Mouse (Mus musculus): Measurements from ENCODE around the gene Slc35a1. TPM values are rescaled to one million over a fixed set of nuclear protein-coding genes. Genes with fewer than 3 reads are reported as not detected.

Gene Slc35a1
- polyA plus RNA-seq, 1 experiment, result 41.4 TPM

GRCm38 (mm10) chr4:34659012-34659411 is 28.2 kb downstream of the Slc35a1 start:
- Histone ChIP-seq H3K4me3 (ENCODE audit: insufficient read depth, low read length) (no peak overlapping the region), H3K27ac (ENCODE audit: insufficient read depth, low read length) (no peak overlapping the region), H3K4me1 (ENCODE audit: control insufficient read depth, insufficient read depth, low read length) (no peaks in the 10 kb centered on the region)
- TF ChIP-seq POLR2A (IDR thresholded peaks at IDR 0.05; ENCODE audit: low read depth, low read length) (no peak), CTCF (IDR thresholded peaks at IDR 0.05; ENCODE audit: borderline replicate concordance, insufficient read depth, low read length) (no peak)

DNA sequence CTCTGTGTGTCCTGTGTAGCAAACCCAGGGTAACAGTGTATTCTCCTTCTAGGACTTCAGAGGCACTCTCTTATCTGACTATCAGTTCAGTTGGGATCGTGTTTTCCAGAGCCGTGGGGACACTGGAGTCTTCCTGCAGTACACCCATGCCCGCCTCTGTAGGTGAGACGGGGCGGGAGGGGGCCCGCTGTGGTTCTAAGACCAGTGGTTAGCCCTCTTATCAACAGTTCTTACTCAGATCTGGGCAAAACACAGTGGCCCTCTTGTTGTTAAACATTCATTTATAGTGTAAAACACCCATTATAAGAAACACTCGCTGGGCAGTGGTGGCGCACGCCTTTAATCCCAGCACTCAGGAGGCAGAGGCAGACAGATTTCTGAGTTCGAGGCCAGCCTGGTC is 31.1 kb downstream of the Slc35a1 start:
- no peak overlapping the region for H3K4me3 ChIP-seq (ENCODE audit: insufficient read depth, low read length)
- no peaks in the 10 kb centered on the region for H3K4me1 ChIP-seq (ENCODE audit: control insufficient read depth, insufficient read depth, low read length)
- no peak overlapping the region for H3K27ac ChIP-seq (ENCODE audit: insufficient read depth, low read length)
- TF ChIP-seq POLR2A (IDR thresholded peaks at IDR 0.05; ENCODE audit: low read depth, low read length) (no peak), CTCF (IDR thresholded peaks at IDR 0.05; ENCODE audit: borderline replicate concordance, insufficient read depth, low read length) (no peak)

DNA sequence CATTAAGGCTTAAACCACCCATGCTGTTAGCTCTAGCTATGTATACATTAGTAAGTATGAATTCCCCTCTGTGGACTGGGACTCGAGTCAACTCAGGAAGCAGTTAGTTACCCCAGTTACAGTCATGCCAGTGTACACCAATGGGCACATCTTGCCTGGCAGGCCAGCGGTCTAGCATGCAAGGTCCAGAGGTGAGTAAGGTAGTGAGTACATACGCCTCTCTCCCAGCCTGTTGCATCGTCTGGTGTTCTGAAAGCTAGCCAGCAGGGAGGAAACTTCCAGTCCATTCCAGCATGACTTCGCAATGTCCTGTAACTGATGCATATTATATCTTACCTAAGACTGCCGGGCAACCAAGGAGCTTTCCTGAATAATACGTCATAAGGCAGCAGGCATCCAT is 34.1 kb downstream of the Slc35a1 start:
- TF ChIP-seq POLR2A (IDR thresholded peaks at IDR 0.05; ENCODE audit: low read depth, low read length) (no peak), CTCF (IDR thresholded peaks at IDR 0.05; ENCODE audit: borderline replicate concordance, insufficient read depth, low read length) (no peak)
- H3K4me1 ChIP-seq (ENCODE audit: control insufficient read depth, insufficient read depth, low read length), result no peaks in the 10 kb centered on the region
- H3K4me3 ChIP-seq (ENCODE audit: insufficient read depth, low read length), result no peak overlapping the region
- no peak overlapping the region for H3K27ac ChIP-seq (ENCODE audit: insufficient read depth, low read length)

DNA sequence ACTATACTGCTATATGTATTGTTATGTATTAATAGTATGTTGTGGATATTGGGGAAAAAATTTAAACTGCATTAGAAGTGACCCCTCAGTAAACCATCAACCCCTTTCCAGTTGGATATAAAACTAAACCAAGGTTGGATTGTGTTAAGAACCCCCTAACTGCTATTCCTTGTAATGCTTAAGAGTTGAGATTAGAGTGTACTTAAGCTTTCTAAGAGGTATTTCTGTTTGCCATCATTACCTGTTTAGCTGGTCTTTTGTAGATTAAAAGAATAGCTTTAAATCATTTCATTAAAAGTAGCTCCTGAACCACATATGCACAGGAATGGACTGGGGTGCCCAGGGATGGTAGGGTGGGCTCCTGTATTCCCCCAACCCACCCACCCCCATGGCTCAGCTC is 42.5 kb downstream of the Slc35a1 start:
- no peak overlapping the region for H3K4me3 ChIP-seq (ENCODE audit: insufficient read depth, low read length)
- H3K4me1 ChIP-seq (ENCODE audit: control insufficient read depth, insufficient read depth, low read length), result no peaks in the 10 kb centered on the region
- TF ChIP-seq POLR2A (IDR thresholded peaks at IDR 0.05; ENCODE audit: low read depth, low read length) (no peak), CTCF (IDR thresholded peaks at IDR 0.05; ENCODE audit: borderline replicate concordance, insufficient read depth, low read length) (no peak)
- no peak overlapping the region for H3K27ac ChIP-seq (ENCODE audit: insufficient read depth, low read length)

DNA sequence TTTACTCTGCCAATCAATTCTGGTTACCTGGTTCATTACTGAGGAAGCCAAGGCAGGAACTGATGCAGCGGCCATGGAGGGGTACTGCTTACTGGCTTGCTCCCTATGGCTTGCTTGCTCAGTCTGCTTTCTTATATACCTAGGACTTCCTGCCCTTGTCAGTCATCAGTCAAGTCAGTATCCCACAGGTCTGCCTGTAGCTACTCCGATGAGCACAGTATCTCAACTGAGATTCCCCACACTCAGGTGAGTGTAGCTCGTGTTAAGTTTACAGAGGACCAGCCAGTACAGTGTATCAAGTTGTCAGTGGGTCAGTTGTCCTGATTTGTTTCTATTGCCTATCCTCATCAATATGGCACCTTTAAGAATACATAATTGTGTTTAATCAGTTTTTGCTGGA is 46.5 kb downstream of the Slc35a1 start:
- Histone ChIP-seq H3K4me1 (ENCODE audit: control insufficient read depth, insufficient read depth, low read length) (no peaks in the 10 kb centered on the region), H3K4me3 (ENCODE audit: insufficient read depth, low read length) (no peak overlapping the region), H3K27ac (ENCODE audit: insufficient read depth, low read length) (no peak overlapping the region)
- TF ChIP-seq CTCF (IDR thresholded peaks at IDR 0.05; ENCODE audit: borderline replicate concordance, insufficient read depth, low read length), result no peak
- TF ChIP-seq POLR2A (IDR thresholded peaks at IDR 0.05; ENCODE audit: low read depth, low read length), result no peak

DNA sequence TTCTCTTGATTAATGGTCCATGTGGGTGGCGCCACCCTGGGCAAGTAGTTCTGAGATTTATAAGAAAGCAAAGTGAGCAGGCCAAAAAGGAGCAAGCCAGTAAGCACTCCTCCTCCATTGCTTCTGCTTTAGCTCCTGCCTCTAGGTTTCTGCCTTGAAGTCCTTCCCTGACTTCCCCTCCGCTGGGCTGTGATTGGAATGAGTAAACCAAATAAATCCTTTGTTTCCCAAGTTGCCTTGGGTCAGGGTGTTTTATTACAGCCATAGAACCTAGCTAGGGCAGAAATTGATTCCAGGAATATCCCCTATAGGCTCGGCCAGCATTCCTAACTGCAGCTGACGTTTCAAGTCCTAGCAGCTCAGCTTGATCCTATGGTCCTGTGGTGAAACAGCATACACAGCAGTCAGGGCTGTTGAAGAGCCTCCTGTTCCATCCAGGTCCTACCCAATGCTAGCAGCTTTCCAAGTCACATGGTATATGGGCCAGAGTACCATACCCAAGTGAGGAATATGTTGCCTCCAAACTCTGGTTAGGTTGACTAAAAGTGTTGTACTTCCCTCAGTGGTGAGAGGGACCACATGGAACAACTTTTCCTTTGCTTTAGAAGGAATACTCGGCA is 47.4 kb downstream of the Slc35a1 start:
- Histone ChIP-seq H3K4me1 (ENCODE audit: control insufficient read depth, insufficient read depth, low read length) (no peaks in the 10 kb centered on the region), H3K27ac (ENCODE audit: insufficient read depth, low read length) (no peak overlapping the region), H3K4me3 (ENCODE audit: insufficient read depth, low read length) (no peak overlapping the region)
- no peak for TF ChIP-seq POLR2A (IDR thresholded peaks at IDR 0.05; ENCODE audit: low read depth, low read length)

DNA sequence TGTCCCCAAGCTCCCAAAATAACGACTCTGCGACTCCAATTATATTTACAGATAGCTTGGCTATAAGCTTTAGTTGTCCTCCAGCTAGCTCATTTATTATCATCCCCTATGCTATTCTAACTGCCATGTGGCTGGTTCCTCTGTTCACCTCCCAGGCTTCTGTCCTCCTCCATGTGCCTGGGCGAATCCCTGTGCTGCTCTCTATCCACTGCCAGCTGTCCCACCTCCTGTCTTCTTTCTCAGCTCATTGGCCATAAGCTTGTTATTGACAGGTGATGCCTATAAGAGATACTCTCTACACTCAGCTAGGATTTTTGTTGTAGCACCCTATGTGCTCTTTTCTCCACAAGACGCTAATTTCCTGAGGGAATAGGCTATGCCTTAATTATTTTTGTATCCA is 49.4 kb downstream of the Slc35a1 start:
- H3K27ac ChIP-seq (ENCODE audit: insufficient read depth, low read length), result no peak overlapping the region
- no peak for TF ChIP-seq CTCF (IDR thresholded peaks at IDR 0.05; ENCODE audit: borderline replicate concordance, insufficient read depth, low read length)
- no peak for TF ChIP-seq POLR2A (IDR thresholded peaks at IDR 0.05; ENCODE audit: low read depth, low read length)

GRCm38 (mm10) chr4:34637386-34637785 is 49.9 kb downstream of the Slc35a1 start:
- no peak for TF ChIP-seq CTCF (IDR thresholded peaks at IDR 0.05; ENCODE audit: borderline replicate concordance, insufficient read depth, low read length)
- no peak for TF ChIP-seq POLR2A (IDR thresholded peaks at IDR 0.05; ENCODE audit: low read depth, low read length)
- no peak overlapping the region for H3K4me3 ChIP-seq (ENCODE audit: insufficient read depth, low read length)
- H3K4me1 ChIP-seq (ENCODE audit: control insufficient read depth, insufficient read depth, low read length), result no peaks in the 10 kb centered on the region
- no peak overlapping the region for H3K27ac ChIP-seq (ENCODE audit: insufficient read depth, low read length)

More for the DNA sequence above, 49.4 kb downstream of the Slc35a1 start:
- H3K4me1 ChIP-seq (ENCODE audit: control insufficient read depth, insufficient read depth, low read length), result no peaks in the 10 kb centered on the region
- H3K4me3 ChIP-seq (ENCODE audit: insufficient read depth, low read length), result no peak overlapping the region

- Histone ChIP-seq H3K4me1 (ENCODE audit: control insufficient read depth, insufficient read depth, low read length) (no peaks in the 10 kb centered on the region), H3K4me3 (ENCODE audit: insufficient read depth, low read length) (no peak overlapping the region), H3K27ac (ENCODE audit: insufficient read depth, low read length) (no peak overlapping the region)
- TF ChIP-seq CTCF (IDR thresholded peaks at IDR 0.05; ENCODE audit: borderline replicate concordance, insufficient read depth, low read length) (no peak), POLR2A (IDR thresholded peaks at IDR 0.05; ENCODE audit: low read depth, low read length) (no peak)
These were observed 51.2 kb downstream of the Slc35a1 start for GRCm38 (mm10) chr4:34636036-34636435.

DNA sequence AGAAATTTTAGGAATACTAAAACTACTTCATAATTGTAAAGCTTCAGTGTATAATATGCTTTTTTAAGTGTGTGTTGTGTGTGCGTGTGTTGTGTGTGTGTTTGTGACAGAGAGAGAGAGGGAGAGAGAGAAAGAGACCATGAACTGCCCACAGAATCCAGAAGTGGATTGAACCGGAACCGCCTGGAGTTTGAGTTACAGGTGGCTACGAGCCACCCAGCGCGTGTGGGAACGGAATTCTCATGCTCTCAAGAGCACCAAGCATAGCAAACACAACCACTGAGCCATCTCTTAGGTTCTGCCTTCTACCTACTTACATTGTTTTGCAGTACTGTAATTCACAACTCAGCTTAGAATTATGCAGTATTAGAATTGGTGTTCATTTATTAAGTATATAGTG is 53.1 kb downstream of the Slc35a1 start:
- Histone ChIP-seq H3K4me3 (ENCODE audit: insufficient read depth, low read length) (no peak overlapping the region), H3K27ac (ENCODE audit: insufficient read depth, low read length) (no peak overlapping the region), H3K4me1 (ENCODE audit: control insufficient read depth, insufficient read depth, low read length) (no peaks in the 10 kb centered on the region)
- TF ChIP-seq CTCF (IDR thresholded peaks at IDR 0.05; ENCODE audit: borderline replicate concordance, insufficient read depth, low read length) (no peak), POLR2A (IDR thresholded peaks at IDR 0.05; ENCODE audit: low read depth, low read length) (no peak)

- TF ChIP-seq CTCF (IDR thresholded peaks at IDR 0.05; ENCODE audit: borderline replicate concordance, insufficient read depth, low read length) (no peak), POLR2A (IDR thresholded peaks at IDR 0.05; ENCODE audit: low read depth, low read length) (no peak)
- no peak overlapping the region for H3K27ac ChIP-seq (ENCODE audit: insufficient read depth, low read length)
These were observed 57.3 kb downstream of the Slc35a1 start for GRCm38 (mm10) chr4:34629956-34630355.

More at GRCm38 (mm10) chr4:34629956-34630355, 57.3 kb downstream of the Slc35a1 start:
- H3K4me1 ChIP-seq (ENCODE audit: control insufficient read depth, insufficient read depth, low read length), result no peaks in the 10 kb centered on the region
- no peak overlapping the region for H3K4me3 ChIP-seq (ENCODE audit: insufficient read depth, low read length)

All from embryonic fibroblast, embryonic 13.5 days (primary cell).